Mouse (Mus musculus) megakaryocyte, embryonic 14.5 days (primary cell): ENCODE data around the gene Ankmy1.

Source experiments
- FLI1 ChIP-seq: IDR thresholded peaks from 2 replicates; pipeline ENCODE4 v1.6.1; 2012; ENCODE audit warnings: low read length, inconsistent platforms, mixed read lengths
- GATA1 ChIP-seq: IDR thresholded peaks from 3 replicates; pipeline ENCODE4 v1.6.1; 2012; ENCODE audit warnings: mixed read lengths, low read length, inconsistent platforms, borderline replicate concordance

- TF ChIP-seq GATA1 (no peak), FLI1 (no peak)
These were observed 32.7 kb downstream of the Ankmy1 start for GRCm38 (mm10) chr1:92869985-92870384.
